Mouse (Mus musculus) bone marrow, adult 2 months (tissue): ENCODE data around the gene Ccl5.
"Not testable (repeated sequence)": the region's sequence is repeated elsewhere in the genome, so short reads cannot be mapped to it uniquely, and the experiment has no call there.

Source experiments
- CTCF ChIP-seq: fragments of 200-500 bp; IDR thresholded peaks from 2 replicates; pipeline ENCODE4 v1.5.1; 2011; ENCODE audit warnings: low read length, control low read depth; ENCODE audit not compliant: control insufficient read depth, insufficient read depth
- POLR2A ChIP-seq: fragments of 200-500 bp; IDR thresholded peaks from 2 replicates; pipeline ENCODE4 v1.6.1; 2011; ENCODE audit warnings: low read depth, mild to moderate bottlenecking, control low read depth, low read length, borderline replicate concordance; ENCODE audit not compliant: control insufficient read depth

DNA sequence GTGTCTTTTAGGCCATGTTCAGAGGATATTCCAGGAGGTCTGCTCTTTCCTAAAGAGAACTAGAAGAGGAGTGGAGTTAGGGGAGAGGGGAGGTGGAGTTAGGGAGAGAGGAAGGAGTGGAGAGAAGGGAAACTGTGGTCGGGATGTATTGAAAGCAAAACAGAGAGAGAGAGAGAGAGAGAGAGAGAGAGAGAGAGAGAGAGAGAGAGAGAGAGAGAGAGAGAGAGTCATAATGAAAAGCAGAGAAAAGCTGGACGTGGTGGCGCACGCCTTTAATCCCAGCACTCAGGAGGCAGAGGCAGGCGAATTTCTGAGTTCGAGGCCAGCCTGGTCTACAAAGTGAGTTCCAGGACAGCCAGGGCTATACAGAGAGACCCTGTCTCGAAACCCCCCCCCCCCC, 20.7 kb upstream of the Ccl5 start:
- not testable (repeated sequence) for TF ChIP-seq CTCF, POLR2A
